Mouse (Mus musculus) frontal cortex, adult (tissue): ENCODE measurements at regions not wholly inside any gene's neighbourhood (a gene's known extent, or its start where the extent isn't known, plus 50 kb on each side); places are given as distances from the start of the nearest gene placed in this dataset.

Experiments
- ATAC-seq: cut with Nextera tagmentation; 2 replicates; pipeline ENCODE4 v1.9.2; 2017; ENCODE audit warnings: mild to moderate bottlenecking, moderate library complexity, mixed read lengths; ENCODE audit not compliant: low TSS enrichment

GRCm38 (mm10) chr15:56043282-56043681, 1434.1 kb downstream of the Slc22a22 start:
- ATAC-seq = no peak

- no peak for ATAC-seq
Observed at GRCm38 (mm10) chr15:56042449-56042848, 1435.0 kb downstream of the Slc22a22 start.

- no peak for ATAC-seq
Observed at GRCm38 (mm10) chr15:56030007-56030406, 1447.4 kb downstream of the Slc22a22 start.

GRCm38 (mm10) chr15:56027197-56027818, 1450.1 kb downstream of the Slc22a22 start:
- no peak for ATAC-seq

- ATAC-seq = no peak
Observed at GRCm38 (mm10) chr15:56024705-56025104, 1452.7 kb downstream of the Slc22a22 start.

GRCm38 (mm10) chr15:56023862-56024484, 1453.5 kb downstream of the Slc22a22 start:
- ATAC-seq = no peak

- no peak for ATAC-seq
Observed at GRCm38 (mm10) chr15:56022315-56022714, 1455.1 kb downstream of the Slc22a22 start.

- no peak for ATAC-seq
Observed at GRCm38 (mm10) chr15:56018141-56018540, 1459.3 kb downstream of the Slc22a22 start.

GRCm38 (mm10) chr15:56017561-56017960, 1459.9 kb downstream of the Slc22a22 start:
- ATAC-seq = no peak

GRCm38 (mm10) chr15:56016070-56016469, 1461.4 kb downstream of the Slc22a22 start:
- no peak for ATAC-seq

- ATAC-seq = no peak
Observed at GRCm38 (mm10) chr15:56014059-56014620, 1463.3 kb downstream of the Slc22a22 start.

- ATAC-seq = no peak
Observed at GRCm38 (mm10) chr15:56008603-56009174, 1468.7 kb downstream of the Slc22a22 start.

- ATAC-seq = no peak
Observed at GRCm38 (mm10) chr15:56007376-56007775, 1470.0 kb downstream of the Slc22a22 start.

GRCm38 (mm10) chr15:56005361-56005760, 1472.1 kb downstream of the Slc22a22 start:
- ATAC-seq = no peak

GRCm38 (mm10) chr15:56003921-56004320, 1473.5 kb downstream of the Slc22a22 start:
- no peak for ATAC-seq

- ATAC-seq = no peak
Observed at GRCm38 (mm10) chr15:55999605-56000004, 1477.8 kb downstream of the Slc22a22 start.

- no peak for ATAC-seq
Observed at GRCm38 (mm10) chr15:55997977-55998376, 1479.4 kb downstream of the Slc22a22 start.

GRCm38 (mm10) chr15:55994680-55995079, 1482.7 kb downstream of the Slc22a22 start:
- ATAC-seq = no peak

- ATAC-seq = no peak
Observed at GRCm38 (mm10) chr15:55975843-55976242, 1501.6 kb downstream of the Slc22a22 start.

- no peak for ATAC-seq
Observed at GRCm38 (mm10) chr15:55966780-55967179, 1510.6 kb downstream of the Slc22a22 start.

- no peak for ATAC-seq
Observed at GRCm38 (mm10) chr15:55965296-55965695, 1512.1 kb downstream of the Slc22a22 start.

GRCm38 (mm10) chr15:55962093-55962492, 1515.3 kb downstream of the Slc22a22 start:
- no peak for ATAC-seq
